Mouse (Mus musculus) layer of hippocampus, postnatal 25 days (tissue): ENCODE data around the gene Iars2. TPM values are rescaled to one million over a fixed set of nuclear protein-coding genes. Genes with fewer than 3 reads are reported as not detected.
"Not testable (repeated sequence)": the region's sequence is repeated elsewhere in the genome, so short reads cannot be mapped to it uniquely, and the experiment has no call there.

Source experiments
- DNase-seq, 2 experiments: peaks; one replicate each; pipeline ENCODE4 v3.0.0; 2022; ENCODE audit warnings: mixed read lengths in 2 of 2, low spot score in 1 of 2; ENCODE audit errors: extremely low spot score in 1 of 2
- total RNA-seq, 2 experiments: library from RNA; stranded (reverse); gene quantifications; 2 replicates each; pipeline ENCODE4 v1.2.3; 2021

Iars2 gene
- total RNA-seq, 2 experiments from 2014 or later, result 33.3 to 34.5 TPM

GRCm38 (mm10) chr1:185333651-185334050, 4.5 kb upstream of the Iars2 start:
- no peak for DNase-seq

GRCm38 (mm10) chr1:185331983-185332430, 2.8 kb upstream of the Iars2 start, which contains the start of gene Bpnt1:
Bpnt1 (plus strand) TSS chr1:185332149.
- peak; percentile 75 to 77 for DNase-seq

- no peak for DNase-seq
Measured at GRCm38 (mm10) chr1:185331364-185331763, 2.2 kb upstream of the Iars2 start.

- no peak for DNase-seq
Measured at GRCm38 (mm10) chr1:185329851-185330250, 655 bp upstream of the Iars2 start.

GRCm38 (mm10) chr1:185327754-185328345, 1.3 kb downstream of the Iars2 start:
- DNase-seq, result not testable (repeated sequence)

- DNase-seq, result no peak
Measured at GRCm38 (mm10) chr1:185315846-185316568, 13.2 kb downstream of the Iars2 start.

GRCm38 (mm10) chr1:185314546-185314945, 14.7 kb downstream of the Iars2 start:
- DNase-seq, result no peak

- no peak for DNase-seq
Measured at GRCm38 (mm10) chr1:185311949-185312348, 17.2 kb downstream of the Iars2 start.

- no peak for DNase-seq
Measured at GRCm38 (mm10) chr1:185308908-185309307, 20.3 kb downstream of the Iars2 start.

- no peak for DNase-seq
Measured at GRCm38 (mm10) chr1:185308334-185308733, 20.9 kb downstream of the Iars2 start.

- no peak for DNase-seq
Measured at GRCm38 (mm10) chr1:185307645-185308044, 21.6 kb downstream of the Iars2 start.

- DNase-seq, result no peak
Measured at GRCm38 (mm10) chr1:185306836-185307235, 22.4 kb downstream of the Iars2 start.

- no peak for DNase-seq
Measured at GRCm38 (mm10) chr1:185302816-185303215, 26.4 kb downstream of the Iars2 start.

GRCm38 (mm10) chr1:185298496-185298895, 30.7 kb downstream of the Iars2 start:
- DNase-seq, result no peak

- no peak for DNase-seq
Measured at GRCm38 (mm10) chr1:185296850-185297249, 32.3 kb downstream of the Iars2 start.

- no peak for DNase-seq
Measured at GRCm38 (mm10) chr1:185292646-185293360, 36.4 kb downstream of the Iars2 start.

GRCm38 (mm10) chr1:185291336-185291735, 37.9 kb downstream of the Iars2 start:
- no peak for DNase-seq

GRCm38 (mm10) chr1:185289231-185289630, 40.0 kb downstream of the Iars2 start:
- no peak for DNase-seq

- no peak for DNase-seq
Measured at GRCm38 (mm10) chr1:185287066-185287465, 42.1 kb downstream of the Iars2 start.

GRCm38 (mm10) chr1:185285171-185285570, 44.0 kb downstream of the Iars2 start:
- DNase-seq, result peak in 1 of 2 experiments; percentile 51

GRCm38 (mm10) chr1:185284740-185285139, 44.5 kb downstream of the Iars2 start:
- peak in 1 of 2 experiments; percentile 36 for DNase-seq
